In genomic region chr5:113985737-113986136, GRCm38 (mm10) we compare ENCODE assay signal across 12 mouse cellular contexts. TPM values are rescaled to one million over a fixed set of nuclear protein-coding genes. Genes with fewer than 3 reads are reported as not detected.
A peak's percentile ranks its signal among the peaks of the same experiment; 100 is the strongest.
DNase-seq lines count a peak whose midpoint lies in the region; ATAC-seq lines count a peak whose summit lies in the region.
"Had no signal": no experiment of that assay in that cellular context is flagged by ENCODE, and none has a peak within 500 bp of the region (broad histone marks: within the 10 kb centered on the region; RNA-seq: fewer than 3 reads in every experiment).

No protein-coding gene starts in this region.

- WGBS in heart, embryonic 11.5 days (ENCODE audit: insufficient replicate concordance), result 54% methylated on average over 2 of the region's 2 CpGs
- WGBS in midbrain, embryonic 13.5 days, result 69% methylated on average over 2 of the region's 2 CpGs
- 60% methylated on average over 2 of the region's 2 CpGs for WGBS in midbrain, embryonic 16.5 days
- WGBS in intestine, embryonic 16.5 days, result 47% methylated on average over 2 of the region's 2 CpGs
- 55% methylated on average over 2 of the region's 2 CpGs for WGBS in stomach, embryonic 15.5 days

- no peak overlapping the region for H3K4me2 ChIP-seq in heart, embryonic 11.5 days
- H3K4me2 ChIP-seq in midbrain, embryonic 13.5 days (replicated peaks), result no peak overlapping the region
- no peak overlapping the region for H3K4me2 ChIP-seq in midbrain, embryonic 16.5 days (ENCODE audit: low read length)
- H3K4me2 ChIP-seq in intestine, embryonic 16.5 days (ENCODE audit: low read depth, low read length), result no peak overlapping the region
- H3K4me2 ChIP-seq in stomach, embryonic 15.5 days, result no peak overlapping the region
- H3K4me2 ChIP-seq: midbrain, embryonic 12.5 days had no signal

- H3K36me3 ChIP-seq in heart, embryonic 11.5 days (ENCODE audit: control insufficient read depth, insufficient read depth, low read length), result no peaks in the 10 kb centered on the region
- peaks cover 39% of the 10 kb centered on the region for H3K36me3 ChIP-seq in midbrain, embryonic 13.5 days
- H3K36me3 ChIP-seq in midbrain, embryonic 16.5 days (ENCODE audit: control insufficient read depth, insufficient read depth, low read length), result peaks cover 5% of the 10 kb centered on the region; the same call in 1 of the 2 replicates
- H3K36me3 ChIP-seq in intestine, embryonic 16.5 days (ENCODE audit: control insufficient read depth, insufficient read depth, low read length), result peaks cover 5% of the 10 kb centered on the region
- peaks cover 3% of the 10 kb centered on the region; the same call in 1 of the 2 replicates for H3K36me3 ChIP-seq in stomach, embryonic 15.5 days

- no peak overlapping the region for H3K4me3 ChIP-seq in heart, embryonic 11.5 days (ENCODE audit: low read depth, low read length)
- no peak overlapping the region for H3K4me3 ChIP-seq in midbrain, embryonic 13.5 days (replicated peaks)
- no peak overlapping the region for H3K4me3 ChIP-seq in midbrain, embryonic 16.5 days (ENCODE audit: low read depth, low read length)
- no peak overlapping the region for H3K4me3 ChIP-seq in intestine, embryonic 16.5 days (ENCODE audit: low read length)
- H3K4me3 ChIP-seq in stomach, embryonic 15.5 days (replicated peaks), result no peak overlapping the region
- H3K4me3 ChIP-seq: midbrain, embryonic 12.5 days had no signal

- H3K9ac ChIP-seq in heart, embryonic 11.5 days (ENCODE audit: low read depth, low read length), result peak overlapping the region; percentile 39; the same call in 1 of the 2 replicates
- 0 out of 2 replicates have a peak overlapping the region, but pooled peaks have one; percentile 6 for H3K9ac ChIP-seq in midbrain, embryonic 13.5 days (replicated peaks)
- no peak overlapping the region for H3K9ac ChIP-seq in midbrain, embryonic 16.5 days (ENCODE audit: low read depth, low read length)
- no peak overlapping the region for H3K9ac ChIP-seq in intestine, embryonic 16.5 days (ENCODE audit: low read depth, low read length)
- H3K9ac ChIP-seq in stomach, embryonic 15.5 days, result no peak overlapping the region
- H3K9ac ChIP-seq: midbrain, embryonic 12.5 days had no signal

- no peaks in the 10 kb centered on the region for H3K27me3 ChIP-seq in heart, embryonic 11.5 days (ENCODE audit: control insufficient read depth, insufficient read depth, low read length)
- H3K27me3 ChIP-seq in midbrain, embryonic 13.5 days, result no peaks in the 10 kb centered on the region
- H3K27me3 ChIP-seq in midbrain, embryonic 16.5 days (ENCODE audit: control insufficient read depth, insufficient read depth, low read depth, low read length), result no peaks in the 10 kb centered on the region
- no peaks in the 10 kb centered on the region for H3K27me3 ChIP-seq in intestine, embryonic 16.5 days (replicated peaks; ENCODE audit: control insufficient read depth, insufficient read depth, low read length)
- no peaks in the 10 kb centered on the region for H3K27me3 ChIP-seq in stomach, embryonic 15.5 days (replicated peaks)
- H3K27me3 ChIP-seq: midbrain, embryonic 12.5 days had no signal

- no peak for DNase-seq in heart, postnatal 10 days
- no peak for DNase-seq in cerebellum, adult 11 months
- DNase-seq: cerebellum, postnatal 14 days; left cerebral cortex, postnatal 4 days; thymus, adult 2 months had no signal

- ATAC-seq in heart, embryonic 11.5 days (replicated peaks; ENCODE audit: insufficient number of reproducible peaks, low FRiP score, low TSS enrichment), result no peak
- ATAC-seq in midbrain, embryonic 13.5 days, result no peak
- ATAC-seq in midbrain, embryonic 16.5 days, result no peak
- ATAC-seq in intestine, embryonic 16.5 days, result no peak
- no peak for ATAC-seq in stomach, embryonic 15.5 days (ENCODE audit: insufficient read depth, low FRiP score, low read depth)
- ATAC-seq in granulocyte monocyte progenitor cell, adult 5-6 weeks (replicated peaks; ENCODE audit: poor library complexity, severe bottlenecking), result no peak

- intact Hi-C loops in heart, postnatal 10 days (cut with DNase I), result loop anchor here (1.0 kb wide), 1 partner anchor 30 kb away; no protein-coding TSS in a partner anchor

- no peaks in the 10 kb centered on the region for H3K9me3 ChIP-seq in heart, embryonic 11.5 days (replicated peaks; ENCODE audit: control insufficient read depth, low read length)
- no peaks in the 10 kb centered on the region for H3K9me3 ChIP-seq in midbrain, embryonic 13.5 days
- H3K9me3 ChIP-seq in midbrain, embryonic 16.5 days (replicated peaks; ENCODE audit: control insufficient read depth, low read length, poor library complexity, severe bottlenecking), result no peaks in the 10 kb centered on the region
- no peaks in the 10 kb centered on the region for H3K9me3 ChIP-seq in intestine, embryonic 16.5 days (ENCODE audit: control insufficient read depth, low read length)
- H3K9me3 ChIP-seq in stomach, embryonic 15.5 days, result no peaks in the 10 kb centered on the region
- H3K9me3 ChIP-seq: midbrain, embryonic 12.5 days had no signal

- H3K27ac ChIP-seq in heart, embryonic 11.5 days (ENCODE audit: low read depth, low read length), result peak overlapping the region; percentile 73
- H3K27ac ChIP-seq in midbrain, embryonic 13.5 days, result no peak overlapping the region
- H3K27ac ChIP-seq in midbrain, embryonic 16.5 days (ENCODE audit: low read length), result no peak overlapping the region
- H3K27ac ChIP-seq in intestine, embryonic 16.5 days (ENCODE audit: low read length), result peak overlapping the region; percentile 31; the same call in 1 of the 2 replicates
- peak overlapping the region; percentile 32; the same call in 1 of the 2 replicates for H3K27ac ChIP-seq in stomach, embryonic 15.5 days
- H3K27ac ChIP-seq: midbrain, embryonic 12.5 days had no signal

- peaks cover 57% of the 10 kb centered on the region for H3K4me1 ChIP-seq in heart, embryonic 11.5 days (ENCODE audit: control insufficient read depth, insufficient read depth, low read length)
- H3K4me1 ChIP-seq in midbrain, embryonic 13.5 days (replicated peaks), result peaks cover 36% of the 10 kb centered on the region
- H3K4me1 ChIP-seq in midbrain, embryonic 16.5 days (ENCODE audit: control insufficient read depth, insufficient read depth, low read length), result peaks cover 3% of the 10 kb centered on the region
- peaks cover 46% of the 10 kb centered on the region for H3K4me1 ChIP-seq in intestine, embryonic 16.5 days (ENCODE audit: control insufficient read depth, insufficient read depth, low read length)
- peaks cover 20% of the 10 kb centered on the region for H3K4me1 ChIP-seq in stomach, embryonic 15.5 days

RNA-seq across cellular contexts. Expression of gene Ssh1, which starts 8.0 kb away (rescaled TPM):
- polyA plus RNA-seq in heart, embryonic 11.5 days (2014; fragmentation: Nextera tagmentation; extraction: Ambion mirVana), result 18.2 and 35.8 TPM in 2 replicates
- 10 to 100 TPM; 18.6 to 20.3 TPM for total RNA-seq in heart, postnatal 10 days (2021)
- polyA plus RNA-seq in midbrain, embryonic 13.5 days (2015; fragmentation: Nextera tagmentation; extraction: Ambion mirVana), result 14.3 and 17.2 TPM in 2 replicates
- 9.4 and 13.7 TPM in 2 replicates for polyA plus RNA-seq in midbrain, embryonic 16.5 days (2015; fragmentation: Nextera tagmentation; extraction: Ambion mirVana)
- polyA plus RNA-seq in intestine, embryonic 16.5 days (2015; fragmentation: Nextera tagmentation; extraction: Ambion mirVana), result 7.1 and 7.8 TPM in 2 replicates
- polyA plus RNA-seq in stomach, embryonic 15.5 days (2015; fragmentation: Nextera tagmentation; extraction: Ambion mirVana), result 13.3 and 13.7 TPM in 2 replicates
- 5.9 and 15.0 TPM in 2 replicates for total RNA-seq in granulocyte monocyte progenitor cell, adult 5-6 weeks (2014; fragmentation: Nextera tagmentation)
- total RNA-seq in granulocyte monocyte progenitor cell, adult 5-6 weeks (2017), result 1.9 and 2.4 TPM in 2 replicates

RNA-seq across cellular contexts. Expression of gene Dao, which starts 17.8 kb away (rescaled TPM):
- polyA plus RNA-seq in heart, embryonic 11.5 days (2014; fragmentation: Nextera tagmentation; extraction: Ambion mirVana), result not detected in 2 replicates
- not detected for total RNA-seq in heart, postnatal 10 days (2021)
- not detected in 2 replicates for polyA plus RNA-seq in midbrain, embryonic 13.5 days (2015; fragmentation: Nextera tagmentation; extraction: Ambion mirVana)
- polyA plus RNA-seq in midbrain, embryonic 16.5 days (2015; fragmentation: Nextera tagmentation; extraction: Ambion mirVana), result not detected in 2 replicates
- polyA plus RNA-seq in intestine, embryonic 16.5 days (2015; fragmentation: Nextera tagmentation; extraction: Ambion mirVana), result 31.0 and 32.5 TPM in 2 replicates
- 3.4 and 5.0 TPM in 2 replicates for polyA plus RNA-seq in stomach, embryonic 15.5 days (2015; fragmentation: Nextera tagmentation; extraction: Ambion mirVana)
- not detected in 2 replicates for total RNA-seq in granulocyte monocyte progenitor cell, adult 5-6 weeks (2014; fragmentation: Nextera tagmentation)
- not detected in 2 replicates for total RNA-seq in granulocyte monocyte progenitor cell, adult 5-6 weeks (2017)
- total RNA-seq: left cerebral cortex, postnatal 4 days had no signal
- polyA plus RNA-seq: midbrain, embryonic 12.5 days had no signal

Comparison
In these comparisons a context has a peak if more than half of its experiments do, and no peak if none do; other contexts are left out.
1. H3K9ac ChIP-seq: peak in heart, embryonic 11.5 days (single experiment) and midbrain, embryonic 13.5 days (single experiment); none in midbrain, embryonic 16.5 days (single experiment), intestine, embryonic 16.5 days (single experiment) and stomach, embryonic 15.5 days (single experiment).
2. H3K27ac ChIP-seq: peak in heart, embryonic 11.5 days (single experiment), intestine, embryonic 16.5 days (single experiment) and stomach, embryonic 15.5 days (single experiment); none in midbrain, embryonic 13.5 days (single experiment) and midbrain, embryonic 16.5 days (single experiment).